Mouse (Mus musculus) right cerebral cortex, postnatal 10 days (tissue): ENCODE data around the gene AU041133.
A peak's percentile ranks its signal among the peaks of the same experiment; 100 is the strongest.
"Not testable (repeated sequence)": the region's sequence is repeated elsewhere in the genome, so short reads cannot be mapped to it uniquely, and the experiment has no call there.

Source experiments
- DNase-seq, 2 experiments: peaks; one replicate each; pipeline ENCODE4 v3.0.0; 2021; ENCODE audit warnings: low spot score in 2 of 2

The AU041133 gene

GRCm38 (mm10) chr10:82127850-82128401 lies at the start of gene AU041133:
TSS of gene AU041133 (plus strand) at chr10:82128013.
- peak; percentile 95 to 97 for DNase-seq

- DNase-seq: peak; percentile 86 to 89
These were observed 44.8 kb upstream of the AU041133 start, which contains the start of gene BC024063 for GRCm38 (mm10) chr10:82082728-82083621. TSS of gene BC024063 (plus strand) at chr10:82083353.

- DNase-seq: not testable (repeated sequence)
These were observed 44.2 kb upstream of the AU041133 start for GRCm38 (mm10) chr10:82083622-82083971.

GRCm38 (mm10) chr10:82117206-82117605 lies 10.6 kb upstream of the AU041133 start:
- DNase-seq: no peak

- no peak for DNase-seq
These were observed 17.5 kb downstream of the AU041133 start for GRCm38 (mm10) chr10:82145282-82145681.

- DNase-seq: no peak
These were observed 19.8 kb downstream of the AU041133 start for GRCm38 (mm10) chr10:82147571-82147970.

GRCm38 (mm10) chr10:82167777-82168176 lies 40.0 kb downstream of the AU041133 start:
- DNase-seq: no peak

GRCm38 (mm10) chr10:82169776-82170175 lies 42.0 kb downstream of the AU041133 start:
- no peak for DNase-seq

- peak in 1 of 2 experiments; percentile 26 for DNase-seq
These were observed 43.0 kb downstream of the AU041133 start for GRCm38 (mm10) chr10:82170808-82171207.

- peak; percentile 94 for DNase-seq
These were observed 50.6 kb downstream of the AU041133 start for GRCm38 (mm10) chr10:82178257-82179064.
